Mouse (Mus musculus) ovary, adult 2 months (tissue): ENCODE data around the gene Zkscan8. TPM values are rescaled to one million over a fixed set of nuclear protein-coding genes. Genes with fewer than 3 reads are reported as not detected.

Source experiments
- polyA plus RNA-seq: library from polyadenylated mRNA; depleted of rRNA; stranded (reverse); fragments of >200 nt; gene quantifications from 2 replicates; pipeline ENCODE4 v1.2.3, GENCODE M21; 2012; rRNA removed

Zkscan8 gene
- polyA plus RNA-seq = 3.6 and 3.9 TPM in 2 replicates

GRCm38 (mm10) chr13:21530781-21531201 lies at the start of gene Zkscan8:
Gene Zkscan8, minus strand, starts transcription at chr13:21531120.

GRCm38 (mm10) chr13:21559793-21560192 lies 28.9 kb upstream of the Zkscan8 start, which contains the start of gene Olfr1535:
Gene Olfr1535, minus strand, starts transcription at chr13:21559893.

DNA sequence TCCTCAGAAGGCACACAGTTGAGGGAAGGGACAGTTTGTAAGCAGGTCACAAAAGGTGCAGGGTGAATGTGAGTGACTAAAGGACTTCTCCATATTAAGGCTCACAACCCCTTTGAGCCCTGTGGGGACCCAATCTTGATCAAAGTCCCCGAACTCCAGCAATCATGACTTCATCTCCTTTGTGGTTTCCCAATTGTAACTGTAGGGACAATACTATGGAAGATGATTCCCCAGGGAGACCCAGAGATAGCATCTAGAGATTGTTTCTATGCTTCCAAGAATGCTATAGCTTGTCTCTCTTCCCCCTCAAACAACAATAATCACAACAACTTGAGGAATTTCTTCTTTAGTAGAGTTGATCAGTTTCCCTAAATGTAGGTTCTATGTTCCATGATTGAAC lies 11.8 kb upstream of the Zkscan8 start, which contains the start of gene Olfr1366:
TSS of gene Olfr1366 (minus strand) at position 101 of the 400 bp plus-strand sequence.

DNA sequence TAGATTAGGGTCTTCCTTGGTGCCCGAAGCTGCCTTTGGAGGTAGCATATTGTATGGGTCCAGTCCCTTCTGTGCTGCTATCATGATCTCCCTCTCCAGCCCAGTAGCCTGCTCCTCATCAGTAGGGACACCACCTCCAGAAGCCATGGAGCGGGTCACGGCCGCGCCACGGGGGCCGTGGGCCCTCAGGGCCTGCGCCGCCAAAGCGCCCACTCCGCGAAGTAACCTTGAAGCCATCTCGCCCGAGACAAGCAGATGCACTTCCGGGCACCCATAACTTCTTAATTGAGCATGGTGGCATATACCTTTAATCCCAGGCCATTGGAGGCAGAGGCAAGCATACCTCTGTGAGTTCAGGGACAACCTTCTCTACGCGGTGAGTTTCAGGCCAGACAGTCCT lies 29.7 kb downstream of the Zkscan8 start, which contains the start of gene Gm11273:
TSS of gene Gm11273 (minus strand) at position 237 of the 400 bp plus-strand sequence.

DNA sequence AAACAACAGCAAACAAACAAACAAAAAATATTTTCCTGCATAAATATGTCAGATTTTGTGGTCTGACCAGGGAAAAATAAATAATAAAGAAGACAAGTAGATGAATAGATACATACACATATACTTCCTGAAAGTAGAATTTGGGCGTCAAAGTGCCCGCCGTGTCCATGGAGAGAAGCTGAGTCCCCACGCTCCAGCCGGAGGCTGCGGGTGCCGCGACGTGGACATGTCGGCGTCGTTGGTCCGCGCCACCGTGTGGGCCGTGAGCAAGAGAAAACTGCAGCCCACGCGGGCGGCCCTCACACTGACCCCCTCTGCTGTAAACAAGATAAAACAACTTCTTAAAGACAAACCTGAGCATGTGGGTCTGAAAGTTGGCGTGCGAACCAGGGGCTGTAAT lies 35.8 kb downstream of the Zkscan8 start, which contains the start of gene AK157302:
TSS of gene AK157302 (plus strand) at position 144 of the 400 bp plus-strand sequence.

DNA sequence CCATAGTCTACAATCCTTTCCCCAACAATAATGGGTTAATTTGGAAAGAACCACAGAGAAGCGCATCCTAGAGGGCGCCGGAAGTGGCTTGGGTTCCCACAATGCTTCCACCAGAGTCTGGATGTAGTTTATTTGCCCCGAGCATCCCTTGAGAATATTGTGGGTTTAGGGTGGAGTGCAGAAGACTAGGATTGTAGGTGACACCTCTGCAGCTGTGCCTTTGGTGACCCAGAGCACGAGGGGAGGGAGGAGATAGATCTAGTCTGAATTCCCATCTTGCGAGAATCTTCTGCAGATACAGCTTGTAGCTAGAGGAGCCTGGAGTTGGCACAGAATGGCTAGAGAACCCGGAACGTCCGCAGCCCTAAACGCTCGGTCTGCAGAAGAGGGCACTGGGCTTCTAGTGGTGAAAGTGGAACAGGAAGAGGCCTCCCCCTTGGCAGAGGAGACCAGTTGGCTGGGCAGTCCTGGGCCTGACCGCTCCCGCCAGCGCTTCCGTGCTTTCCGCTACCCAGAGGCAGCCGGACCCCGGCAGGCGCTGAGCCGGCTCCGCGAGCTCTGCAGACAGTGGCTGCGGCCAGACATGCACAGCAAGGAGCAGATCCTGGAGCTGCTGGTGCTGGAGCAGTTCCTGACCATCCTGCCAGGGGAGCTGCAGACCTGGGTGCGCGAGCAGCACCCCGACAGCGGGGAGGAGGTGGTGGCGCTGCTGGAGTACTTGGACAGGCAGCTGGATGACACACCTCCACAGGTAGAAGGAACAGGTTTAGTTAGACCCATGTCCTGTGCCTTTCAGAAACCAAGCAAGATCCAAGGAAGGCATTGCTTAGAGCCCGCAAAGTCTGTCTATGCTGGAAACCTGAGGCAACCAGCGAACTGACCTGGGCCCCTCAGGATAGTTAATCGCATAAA lies 51.9 kb downstream of the Zkscan8 start, which contains the start of the genes Zkscan4 and Gm10065:
TSS of gene Zkscan4 (plus strand) at position 149 of the 912 bp plus-strand sequence.
TSS of gene Gm10065 (minus strand) at position 683 of the 912 bp plus-strand sequence.

GRCm38 (mm10) chr13:21468061-21469019 lies 62.6 kb downstream of the Zkscan8 start, which contains the start of gene Nkapl:
Gene Nkapl, minus strand, starts transcription at chr13:21468509.

Other genes starting within 250 kb of the Zkscan8 start
- not detected in 2 replicates for gene Gpx5, start 238.4 kb downstream of the Zkscan8 start, polyA plus RNA-seq
- 0.23 and 0.26 TPM in 2 replicates for gene Gpx6, start 219.0 kb downstream of the Zkscan8 start, polyA plus RNA-seq
- gene Olfr1367, start 184.2 kb downstream of the Zkscan8 start, polyA plus RNA-seq = not detected in 2 replicates
- 1.2 and 1.6 TPM in 2 replicates for gene Zscan12, start 168.3 kb downstream of the Zkscan8 start, polyA plus RNA-seq
- gene Zkscan3, start 128.4 kb downstream of the Zkscan8 start, polyA plus RNA-seq = 35.7 and 38.6 TPM in 2 replicates
- gene Pgbd1, start 90.1 kb downstream of the Zkscan8 start, polyA plus RNA-seq = 0.51 and 0.62 TPM in 2 replicates
- gene Zscan26, start 77.4 kb downstream of the Zkscan8 start, polyA plus RNA-seq = 7.9 and 10.2 TPM in 2 replicates
- 0.34 and 0.45 TPM in 2 replicates for gene Nkapl, start 62.6 kb downstream of the Zkscan8 start, polyA plus RNA-seq
- gene Zkscan4, start 52.2 kb downstream of the Zkscan8 start, polyA plus RNA-seq = 1.6 and 2.2 TPM in 2 replicates
- not detected in 2 replicates for gene Gm10065, start 51.7 kb downstream of the Zkscan8 start, polyA plus RNA-seq
- gene AK157302, start 35.9 kb downstream of the Zkscan8 start, polyA plus RNA-seq = 0.14 TPM in 1 of 2 replicates, not detected in the other
- 9.0 and 18.5 TPM in 2 replicates for gene Gm11273, start 29.7 kb downstream of the Zkscan8 start, polyA plus RNA-seq
- not detected in 2 replicates for gene Olfr1366, start 11.7 kb upstream of the Zkscan8 start, polyA plus RNA-seq
- not detected in 2 replicates for gene Olfr1535, start 28.8 kb upstream of the Zkscan8 start, polyA plus RNA-seq
- not detected in 2 replicates for gene Olfr1364, start 50.6 kb upstream of the Zkscan8 start, polyA plus RNA-seq
- gene Olfr1362, start 82.9 kb upstream of the Zkscan8 start, polyA plus RNA-seq = not detected in 2 replicates
- gene Olfr11, start 111.4 kb upstream of the Zkscan8 start, polyA plus RNA-seq = not detected in 2 replicates
- gene Olfr1361, start 132.3 kb upstream of the Zkscan8 start, polyA plus RNA-seq = not detected in 2 replicates
- not detected in 2 replicates for gene Olfr1360, start 146.3 kb upstream of the Zkscan8 start, polyA plus RNA-seq
- not detected in 2 replicates for gene Olfr1359, start 167.0 kb upstream of the Zkscan8 start, polyA plus RNA-seq
- 7.5 and 13.6 TPM in 2 replicates for gene Hist1h2bl, start 185.0 kb upstream of the Zkscan8 start, polyA plus RNA-seq
- 82.9 and 155 TPM in 2 replicates for gene Hist1h2ai, start 185.3 kb upstream of the Zkscan8 start, polyA plus RNA-seq
- gene Hist1h3h, start 186.5 kb upstream of the Zkscan8 start, polyA plus RNA-seq = 77.1 and 77.2 TPM in 2 replicates
- gene Hist1h2bm, start 190.9 kb upstream of the Zkscan8 start, polyA plus RNA-seq = 8.9 and 11.6 TPM in 2 replicates
- 7.1 and 10.2 TPM in 2 replicates for gene Hist1h4j, start 203.9 kb upstream of the Zkscan8 start, polyA plus RNA-seq
- gene Hist1h4k, start 219.4 kb upstream of the Zkscan8 start, polyA plus RNA-seq = 40.6 and 44.5 TPM in 2 replicates
- gene Hist1h2ak, start 222.7 kb upstream of the Zkscan8 start, polyA plus RNA-seq = 46.6 and 59.1 TPM in 2 replicates
- gene Hist1h2bn, start 223.0 kb upstream of the Zkscan8 start, polyA plus RNA-seq = 20.8 and 32.3 TPM in 2 replicates
- gene Hist1h1b, start 249.5 kb upstream of the Zkscan8 start, polyA plus RNA-seq = 2.2 and 3.3 TPM in 2 replicates